Mouse (Mus musculus) erythroblast, embryonic 14.5 days (primary cell): ENCODE data around the gene AC170998.1.

Source experiments
- GATA1 ChIP-seq: IDR thresholded peaks from 2 replicates; pipeline ENCODE4 v1.6.1; 2012; ENCODE audit warnings: low read length, inconsistent platforms, mixed read lengths
- TAL1 ChIP-seq: IDR thresholded peaks from 3 replicates; pipeline ENCODE4 v1.6.1; 2012; ENCODE audit warnings: low read length, inconsistent platforms, mixed read lengths

DNA sequence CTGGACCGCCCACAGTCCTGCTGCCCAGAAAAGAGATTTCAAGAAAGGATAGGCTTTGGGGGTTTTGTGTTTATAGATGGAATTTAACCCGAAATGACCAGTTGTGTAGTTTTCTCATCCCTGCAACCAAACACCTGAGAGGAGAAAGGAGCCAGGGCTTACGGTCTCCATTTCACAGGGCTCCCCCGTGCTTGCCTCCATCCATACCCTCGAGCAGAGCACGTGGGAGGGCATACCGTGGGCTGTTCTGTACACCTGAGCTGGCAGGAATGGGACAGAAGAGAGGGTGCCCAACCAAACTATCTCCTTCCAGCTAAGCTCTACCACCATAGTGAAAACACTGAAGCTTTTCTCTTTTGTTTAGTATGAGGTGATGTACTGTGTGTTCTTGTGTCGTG, 15.6 kb upstream of the AC170998.1 start:
- TF ChIP-seq GATA1 = no peak
- no peak for TF ChIP-seq TAL1
